Mouse (Mus musculus): Measurements from ENCODE around the gene Pttg1ip.

GRCm38 (mm10) chr10:77589117-77589516 is 7.6 kb downstream of the Pttg1ip start:
- TF ChIP-seq CTCF (IDR thresholded peaks at IDR 0.05; ENCODE audit: low read depth, low read length), result no peak
- TF ChIP-seq TAL1 (conservative IDR thresholded peaks at IDR 0.05; ENCODE audit: low read depth, low read length), result no peak
